Mouse (Mus musculus) heart, adult 8-10 months (tissue): ENCODE measurements around the gene Cdk10. TPM values are rescaled to one million over a fixed set of nuclear protein-coding genes. Genes with fewer than 3 reads are reported as not detected.

ENCODE experiments used
- DNase-seq: peaks from one replicate; pipeline ENCODE4 v3.0.0; 2022; ENCODE audit warnings: low spot score
- total RNA-seq, 4 experiments: library from RNA; stranded (reverse); gene quantifications; 2 replicates each; pipeline ENCODE4 v1.2.4; 2022

Cdk10 gene
- total RNA-seq, 4 experiments from 2014 or later, result 15.0 to 25.2 (median 20.2) TPM

DNA sequence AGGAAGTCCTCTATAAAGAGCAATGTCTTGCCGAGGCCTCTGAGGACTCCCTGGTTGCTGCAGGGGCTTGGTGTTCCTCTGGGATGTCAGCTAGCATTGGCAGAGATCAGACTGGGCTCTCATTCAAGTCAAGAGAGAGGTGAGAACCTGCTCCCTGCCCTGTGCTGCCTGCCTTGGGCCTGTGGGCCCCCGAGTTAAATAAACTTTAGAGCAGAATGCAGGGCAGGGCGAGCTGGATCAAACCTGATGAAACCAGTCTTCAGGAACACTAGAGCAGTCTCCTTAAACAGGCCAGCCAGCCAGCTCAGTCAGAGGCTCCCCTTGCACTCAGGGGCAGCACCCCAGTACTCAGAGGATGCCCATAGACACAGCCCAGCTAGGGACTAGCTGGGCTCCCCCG is 47.3 kb downstream of the Cdk10 start:
- DNase-seq, result no peak

DNA sequence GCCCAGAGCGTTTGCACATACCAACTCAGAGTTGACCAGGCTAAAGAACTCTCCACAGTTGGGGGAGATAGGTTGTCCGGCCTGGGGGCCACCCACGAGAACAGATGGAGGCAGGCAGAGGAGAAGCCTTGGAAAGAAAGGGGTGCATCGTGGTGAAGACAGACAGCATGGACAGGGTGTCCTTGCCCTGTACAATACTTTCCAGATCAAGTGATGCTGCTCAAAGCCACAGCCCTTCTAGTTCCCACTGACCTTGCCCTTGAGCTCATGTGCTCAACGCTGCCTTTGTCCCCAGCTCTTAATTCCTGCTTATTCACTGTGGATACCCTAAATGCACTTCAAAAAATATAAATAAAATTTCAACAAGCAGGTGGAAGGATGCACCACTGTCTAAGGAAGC is 49.8 kb downstream of the Cdk10 start:
- no peak for DNase-seq

DNA sequence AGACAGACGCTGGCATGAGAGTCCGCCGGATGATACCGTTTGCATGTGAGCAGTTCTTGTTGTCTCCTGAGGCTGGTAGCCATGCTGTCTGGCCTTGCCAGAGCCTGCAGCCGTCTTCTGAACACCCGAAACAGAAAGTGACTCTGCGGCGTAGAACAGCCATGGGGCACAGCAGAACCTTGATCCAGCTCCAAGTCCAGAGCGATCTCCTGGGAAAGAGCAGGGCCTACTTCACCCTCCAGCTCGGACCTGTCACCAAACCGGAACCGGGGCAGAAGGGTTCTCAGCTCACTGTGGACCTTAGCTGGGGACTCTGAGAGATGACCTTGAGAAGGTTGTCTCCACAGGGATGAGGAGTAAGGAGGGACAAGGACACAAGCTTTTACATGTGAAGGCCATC is 50.5 kb downstream of the Cdk10 start:
- no peak for DNase-seq

DNA sequence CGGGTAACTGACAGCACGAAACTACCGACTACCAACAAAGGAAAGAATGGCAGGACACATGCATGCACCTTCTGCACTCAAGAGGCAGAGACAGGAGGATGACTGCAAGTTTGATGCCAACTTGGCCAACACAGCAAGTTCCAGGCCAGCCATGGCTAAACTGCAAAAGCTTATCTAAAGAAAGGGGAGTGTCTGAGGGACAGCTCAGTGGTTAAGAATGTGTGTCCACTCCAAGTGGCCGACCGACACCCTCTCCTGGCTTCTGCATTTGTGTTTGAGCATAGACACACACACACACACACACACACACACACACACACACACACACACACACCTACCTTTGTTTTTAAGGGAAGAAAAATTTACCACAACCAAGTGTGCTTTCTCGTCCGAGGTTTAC is 53.8 kb downstream of the Cdk10 start:
- DNase-seq, result no peak

DNA sequence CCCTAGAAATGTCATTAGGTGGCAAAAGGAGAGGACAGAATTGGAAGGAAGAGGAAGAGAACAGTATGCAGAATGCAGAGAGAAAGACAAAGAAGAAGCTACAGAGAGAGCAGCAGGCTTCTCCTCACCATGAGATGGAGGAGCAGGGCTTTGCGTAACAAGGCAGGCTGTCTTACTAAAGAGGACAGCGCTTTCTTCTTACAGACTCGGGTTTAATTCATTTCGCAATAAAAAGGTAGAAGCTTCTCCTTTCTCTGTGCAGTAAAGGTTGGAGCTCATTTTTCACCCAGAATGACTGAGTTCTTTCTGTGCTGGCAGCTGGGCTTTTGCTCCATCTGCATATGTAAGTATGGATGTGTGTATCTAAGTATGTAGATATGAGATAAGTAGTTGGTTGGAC is 55.2 kb downstream of the Cdk10 start:
- DNase-seq, result no peak

DNA sequence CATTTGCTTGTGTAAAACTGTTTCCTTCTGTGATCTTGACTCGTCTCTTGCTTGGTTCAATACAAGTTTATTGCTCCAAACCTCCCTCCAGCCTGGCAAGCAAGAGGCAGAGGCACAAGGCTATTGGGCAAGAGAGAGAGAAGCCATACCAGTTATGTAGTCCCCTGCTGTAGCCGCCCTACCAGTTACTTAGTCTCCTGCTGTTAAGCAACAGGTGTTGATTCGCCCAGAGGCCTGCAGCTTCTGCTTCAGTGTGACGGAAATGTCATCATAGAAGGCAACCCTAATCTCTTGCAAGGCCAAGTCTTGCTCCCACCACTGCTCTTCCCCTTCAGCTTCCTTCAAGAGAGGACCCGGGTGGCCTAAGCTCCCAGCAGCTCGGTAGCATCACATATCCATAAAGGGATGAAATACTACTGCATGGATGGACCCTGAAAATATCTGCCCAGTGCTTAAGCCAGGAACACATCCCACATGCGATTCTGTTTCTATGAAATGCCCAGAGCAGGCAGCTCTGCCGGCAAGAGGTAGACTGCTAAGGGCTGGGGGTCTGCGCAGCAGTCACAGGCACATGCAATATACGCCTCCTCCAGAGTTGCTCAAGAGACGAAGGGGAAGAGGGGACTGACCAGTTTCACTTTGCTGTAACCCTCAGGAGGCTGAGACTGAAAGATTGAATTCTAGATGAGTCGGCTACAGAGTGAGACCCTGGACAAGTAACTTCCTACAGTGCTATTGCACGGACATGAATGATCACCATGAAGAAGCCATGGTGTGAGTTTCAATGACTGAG is 55.9 kb downstream of the Cdk10 start:
- DNase-seq, result no peak

Other genes starting within 250 kb of the Cdk10 start
- gene Ankrd11, start 182.6 kb upstream of the Cdk10 start, total RNA-seq, result 10 to 100 TPM; 71.5 to 75.9 (median 75.2) TPM
- 10 to 100 TPM; 86.9 to 99.5 (median 95.3) TPM for gene Spg7, start 161.9 kb upstream of the Cdk10 start, total RNA-seq
- gene Rpl13, start 122.5 kb upstream of the Cdk10 start, total RNA-seq, result 100 to 1,000 TPM; 402 to 462 (median 427) TPM
- 1 to 10 TPM in 2 of 4 experiments, under 1 TPM in 2; 0.52 to 1.7 (median 0.89) TPM for gene Cpne7, start 107.5 kb upstream of the Cdk10 start, total RNA-seq
- gene Sult5a1, start 66.5 kb upstream of the Cdk10 start, total RNA-seq, result under 1 TPM; 0.34 to 0.87 (median 0.60) TPM
- 10 to 100 TPM; 22.6 to 45.5 (median 37.4) TPM for gene Dpep1, start 38.6 kb upstream of the Cdk10 start, total RNA-seq
- 10 to 100 TPM; 61.3 to 68.0 (median 65.5) TPM for gene Chmp1a, start 12.1 kb upstream of the Cdk10 start, total RNA-seq
- 10 to 100 TPM; 22.0 to 36.7 (median 27.5) TPM for gene Spata33, start 12.0 kb upstream of the Cdk10 start, total RNA-seq
- gene Spata2l, start 11.4 kb downstream of the Cdk10 start, total RNA-seq, result 1 to 10 TPM; 4.4 to 7.0 (median 6.0) TPM
- 10 to 100 TPM in 1 of 4 experiments, 1 to 10 TPM in 3; 8.2 to 10.8 (median 9.2) TPM for gene Zfp276, start 29.4 kb downstream of the Cdk10 start, total RNA-seq
- gene Vps9d1, start 29.5 kb downstream of the Cdk10 start, total RNA-seq, result 10 to 100 TPM; 25.5 to 35.0 (median 27.5) TPM
- 1 to 10 TPM; 5.3 to 7.8 (median 6.3) TPM for gene Fanca, start 93.7 kb downstream of the Cdk10 start, total RNA-seq
- under 1 TPM in 2 of 4 experiments, not detected in 2; 0.16 to 0.22 TPM for gene Spire2, start 107.9 kb downstream of the Cdk10 start, total RNA-seq
- gene Tcf25, start 148.9 kb downstream of the Cdk10 start, total RNA-seq, result 100 to 1,000 TPM; 135 to 187 (median 158) TPM
- not detected for gene Mc1r, start 182.3 kb downstream of the Cdk10 start, total RNA-seq
- under 1 TPM; 0.22 to 0.75 (median 0.35) TPM for gene Tubb3, start 186.6 kb downstream of the Cdk10 start, total RNA-seq
- gene Def8, start 198.7 kb downstream of the Cdk10 start, total RNA-seq, result 10 to 100 TPM; 64.0 to 74.9 (median 68.1) TPM